Mouse (Mus musculus) adrenal gland, adult 2 months (tissue): ENCODE measurements around the gene Utrn. TPM values are rescaled to one million over a fixed set of nuclear protein-coding genes. Genes with fewer than 3 reads are reported as not detected.
A peak's percentile ranks its signal among the peaks of the same experiment; 100 is the strongest.

Experiments
- DNase-seq: peaks from one replicate; pipeline ENCODE4 v3.0.0; 2021
- polyA plus RNA-seq: library from polyadenylated mRNA; depleted of rRNA; stranded (reverse); fragments of >200 nt; gene quantifications from 2 replicates; pipeline ENCODE4 v1.2.3, GENCODE M21; 2012
- total RNA-seq, 2 experiments: library from RNA; stranded (reverse); gene quantifications; 2 replicates each; pipeline ENCODE4 v1.2.3; 2021

Gene Utrn
- total and polyA plus RNA-seq, 3 experiments: 25.4 to 81.8 (median 70.3) TPM

- no peak for DNase-seq
Measured at GRCm38 (mm10) chr10:12588051-12588450, 281.1 kb downstream of the Utrn start.

DNA sequence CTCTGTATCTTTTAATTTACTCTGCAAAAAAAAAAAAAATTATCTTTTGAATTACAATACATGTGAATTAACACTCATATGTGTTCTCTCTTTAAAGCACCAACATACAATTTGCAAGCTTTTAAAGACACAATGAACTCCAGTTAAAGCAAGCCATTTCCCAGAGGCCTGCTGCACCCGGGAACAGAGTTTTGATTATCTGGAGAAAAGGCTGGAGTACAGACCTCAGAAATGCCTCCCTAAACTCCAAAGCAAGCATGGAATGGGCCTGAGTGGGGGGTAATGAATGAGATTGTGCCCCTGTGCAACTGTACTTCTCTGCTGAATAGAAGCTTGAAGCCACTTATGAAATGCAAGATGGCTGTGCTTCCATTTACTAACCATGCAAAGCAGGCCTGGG, 281.8 kb downstream of the Utrn start:
- DNase-seq: no peak

GRCm38 (mm10) chr10:12586825-12587224, 282.3 kb downstream of the Utrn start:
- DNase-seq: no peak

DNA sequence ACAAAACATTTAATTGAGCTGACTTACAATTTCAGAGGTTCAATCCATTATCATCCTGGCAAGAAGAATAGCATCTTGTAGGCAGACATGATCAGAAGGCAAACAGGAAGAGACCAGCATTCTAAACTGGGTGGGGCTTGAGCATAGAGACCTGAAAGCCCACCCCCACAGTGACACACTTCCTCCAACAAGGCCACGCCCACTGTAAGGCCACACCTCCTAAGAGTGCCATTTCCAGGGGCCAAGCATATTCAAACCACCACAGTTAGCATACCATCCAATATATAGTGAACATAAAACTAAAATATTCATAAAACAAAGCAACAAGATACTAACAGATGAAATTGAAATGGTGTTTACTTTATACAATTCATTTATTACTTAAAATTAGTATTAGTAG, 283.0 kb downstream of the Utrn start:
- no peak for DNase-seq

DNA sequence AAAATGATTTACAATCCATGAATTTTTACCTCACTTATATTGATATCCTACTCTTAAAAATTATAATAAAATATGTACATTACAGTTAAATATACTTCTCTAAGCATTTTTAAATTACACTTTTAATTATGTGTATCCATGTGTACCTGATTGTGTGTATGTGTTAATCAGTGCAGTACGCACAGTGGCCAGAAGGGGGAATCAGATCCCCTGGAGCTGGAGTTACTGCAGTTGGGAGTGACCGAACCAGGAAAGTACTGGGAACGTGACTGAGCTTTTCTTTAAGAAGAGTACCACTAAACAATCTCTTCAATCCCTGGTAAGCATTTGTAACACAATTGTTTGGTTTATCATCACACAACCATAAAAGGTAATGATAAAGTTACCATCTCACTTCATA, 285.7 kb downstream of the Utrn start:
- DNase-seq: no peak

GRCm38 (mm10) chr10:12579048-12579447, 290.1 kb downstream of the Utrn start:
- no peak for DNase-seq

GRCm38 (mm10) chr10:12575849-12576435, 293.2 kb downstream of the Utrn start:
- no peak for DNase-seq

- DNase-seq: no peak
Measured at GRCm38 (mm10) chr10:12574760-12575159, 294.4 kb downstream of the Utrn start.

GRCm38 (mm10) chr10:12573601-12574000, 295.6 kb downstream of the Utrn start:
- peak; percentile 39 for DNase-seq

DNA sequence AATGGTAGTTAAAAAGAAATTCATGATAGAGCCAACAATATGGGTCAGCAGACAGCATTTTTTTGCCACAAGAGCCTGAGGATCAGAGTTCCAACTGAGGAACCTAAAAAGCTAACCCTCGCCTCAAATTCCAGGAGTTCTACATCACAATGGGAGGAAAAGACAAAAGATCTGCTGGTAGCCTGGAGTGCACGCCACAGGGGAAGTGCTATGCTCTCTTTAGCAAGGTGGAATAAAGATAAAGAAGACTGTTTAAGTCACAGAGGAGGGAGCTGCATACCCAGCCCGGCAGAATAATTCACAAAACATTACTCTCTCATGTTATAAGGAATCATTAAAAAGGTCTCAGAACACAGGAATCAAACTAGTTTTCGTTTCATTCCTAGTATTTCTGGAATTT, 296.4 kb downstream of the Utrn start:
- DNase-seq: no peak

GRCm38 (mm10) chr10:12564425-12564824, 304.7 kb downstream of the Utrn start:
- DNase-seq: no peak

- DNase-seq: no peak
Measured at GRCm38 (mm10) chr10:12558810-12559209, 310.4 kb downstream of the Utrn start.

DNA sequence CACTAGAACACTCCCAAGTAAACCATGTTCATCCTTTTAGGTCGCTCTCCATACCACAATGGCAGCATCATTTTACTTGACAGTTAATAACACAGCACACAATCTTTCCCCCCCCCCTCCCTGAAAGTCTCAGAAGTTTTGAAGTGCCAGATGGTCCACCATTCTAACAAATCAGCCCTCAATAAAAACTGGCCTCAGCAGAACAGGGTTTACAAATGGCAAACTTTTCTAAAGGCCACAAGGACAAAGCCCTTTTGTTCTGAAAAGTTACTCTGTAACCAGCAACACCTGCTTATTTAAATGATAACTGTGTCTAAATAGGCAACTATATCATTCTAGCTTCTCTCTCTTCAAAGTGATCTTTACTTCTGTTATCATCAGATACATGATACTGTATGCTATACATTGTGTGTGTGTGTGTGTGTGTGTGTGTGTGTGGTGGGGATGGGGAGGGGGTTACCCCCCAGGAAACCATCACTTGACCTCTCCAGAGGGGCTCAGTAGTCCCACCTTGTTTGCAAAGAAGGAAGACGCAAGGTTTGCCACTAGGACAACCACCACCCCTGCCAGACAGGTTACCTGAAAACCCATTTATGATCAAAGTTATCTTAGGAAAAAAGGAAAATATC, 315.0 kb downstream of the Utrn start:
- no peak for DNase-seq

DNA sequence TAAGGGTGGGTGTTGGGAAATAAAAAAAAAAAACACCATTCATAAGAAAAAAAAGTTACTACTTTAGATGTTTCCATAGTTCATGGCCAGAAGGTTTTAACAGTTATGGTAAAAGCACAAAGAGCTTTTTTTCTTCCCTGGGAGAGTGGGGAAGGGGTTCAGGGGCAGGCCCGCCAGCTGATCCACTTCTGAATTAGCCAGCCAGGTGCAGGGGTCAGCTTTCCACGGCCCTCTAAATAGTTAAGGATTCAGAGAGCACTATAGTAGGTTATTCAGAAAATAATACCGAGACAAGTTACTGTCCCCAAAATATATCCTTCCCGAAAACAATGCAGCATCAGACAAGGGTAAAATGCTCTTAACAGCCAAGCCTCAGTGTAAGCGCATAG, 316.3 kb downstream of the Utrn start:
- no peak for DNase-seq

DNA sequence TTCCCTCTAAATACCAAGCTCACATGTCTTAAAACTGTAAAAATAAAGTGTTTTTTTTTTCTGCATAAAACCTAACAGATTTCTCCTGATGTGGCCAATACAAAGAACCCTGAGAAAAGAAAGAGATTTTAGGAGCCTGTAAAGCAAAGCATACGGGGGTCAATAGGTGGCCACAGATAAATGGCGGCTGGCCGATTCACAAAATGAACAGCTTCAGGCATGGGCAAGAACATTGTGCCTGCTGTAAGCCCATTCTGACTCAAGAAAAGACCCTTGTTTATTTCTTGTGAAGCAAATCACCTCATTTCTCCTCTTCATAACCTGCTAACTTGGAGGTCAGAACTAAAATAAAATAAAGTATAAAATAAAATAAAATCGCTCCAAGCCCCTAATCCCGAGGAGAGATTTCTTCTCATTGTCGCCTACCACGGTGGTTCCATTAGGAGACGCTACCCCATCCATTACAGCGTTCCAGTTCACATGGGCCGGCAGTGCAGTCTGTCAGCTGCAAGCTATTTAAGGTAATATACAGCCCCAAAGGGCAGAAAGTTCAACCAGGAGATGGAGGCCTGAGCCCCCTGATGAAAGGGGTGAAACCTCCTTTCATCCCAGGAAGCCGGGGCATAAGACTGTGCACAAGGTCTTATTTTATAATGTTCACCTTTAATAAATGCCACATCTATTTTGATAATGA, 316.8 kb downstream of the Utrn start:
- no peak for DNase-seq

GRCm38 (mm10) chr10:12551735-12552134, 317.4 kb downstream of the Utrn start:
- DNase-seq: no peak

- DNase-seq: no peak
Measured at GRCm38 (mm10) chr10:12549945-12550540, 319.1 kb downstream of the Utrn start.

- DNase-seq: no peak
Measured at GRCm38 (mm10) chr10:12549261-12549660, 319.9 kb downstream of the Utrn start.

- peak; percentile 55 for DNase-seq
Measured at GRCm38 (mm10) chr10:12548616-12549084, 320.5 kb downstream of the Utrn start.

DNA sequence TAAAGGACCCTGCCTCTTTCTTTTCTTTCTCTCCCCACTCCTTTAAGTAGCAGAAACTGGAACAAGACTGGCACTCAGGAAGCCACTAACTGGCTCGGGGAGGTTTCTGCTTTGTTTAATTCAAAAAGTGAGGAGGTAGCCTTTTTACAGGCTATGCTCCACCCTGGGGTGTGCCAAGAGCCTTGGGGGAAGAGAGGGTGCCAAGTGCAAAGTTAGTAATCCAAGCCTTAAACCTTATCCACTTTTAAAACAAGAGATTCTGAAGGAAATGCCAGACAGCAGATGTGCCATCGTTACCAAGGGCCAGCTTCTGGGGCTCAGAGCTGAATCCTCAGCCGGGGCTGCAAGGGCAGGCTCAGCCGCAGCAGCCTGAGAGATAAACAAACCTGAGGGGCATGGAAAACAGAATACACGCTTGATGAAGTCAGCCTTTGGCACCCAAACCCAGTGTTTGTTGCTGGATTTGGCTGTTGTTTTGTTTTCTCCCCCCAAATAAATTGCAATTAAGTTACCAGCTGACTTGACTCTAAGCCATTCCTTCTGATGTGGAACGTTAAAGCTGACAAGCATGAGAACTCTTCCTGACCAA, 322.0 kb downstream of the Utrn start:
- DNase-seq: no peak

GRCm38 (mm10) chr10:12545440-12545839, 323.7 kb downstream of the Utrn start:
- no peak for DNase-seq

DNA sequence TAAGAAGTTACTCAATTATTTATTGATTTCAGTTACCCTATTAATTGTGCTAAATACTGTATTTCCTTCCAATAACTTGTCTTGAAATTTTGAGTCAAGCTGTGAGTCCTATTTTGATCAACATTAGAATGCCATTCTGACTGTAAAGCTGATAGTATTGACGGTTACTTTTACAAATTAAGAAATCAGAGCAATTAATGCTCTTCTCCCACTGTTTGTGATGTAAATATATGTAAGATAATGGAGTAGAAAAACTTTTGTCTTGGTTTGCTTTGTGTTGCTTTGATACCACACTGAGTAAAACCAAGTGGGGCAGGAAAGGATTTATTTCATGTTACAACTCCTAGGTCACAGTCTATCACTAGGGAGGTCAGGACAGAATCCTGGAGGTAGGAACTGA, 327.4 kb downstream of the Utrn start:
- no peak for DNase-seq

DNA sequence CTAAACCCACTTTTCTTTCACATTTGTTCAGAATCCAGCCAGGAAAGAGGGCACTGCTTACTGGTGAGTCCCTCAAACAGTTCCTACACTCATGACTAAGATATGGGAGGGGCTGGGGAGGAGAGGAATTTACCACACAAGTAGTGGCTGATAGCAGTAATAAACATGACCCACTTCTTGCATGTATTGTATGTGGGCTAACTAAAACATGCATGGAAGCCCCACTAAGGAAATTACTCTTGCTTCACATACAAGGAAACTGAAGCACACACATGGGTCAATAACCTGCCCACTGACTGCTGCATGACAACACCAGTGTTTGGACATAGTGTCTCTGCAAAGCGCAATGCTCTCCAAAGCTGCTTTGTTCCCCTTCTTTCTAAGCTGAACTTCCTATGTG, 333.9 kb downstream of the Utrn start:
- DNase-seq: no peak
